Mouse (Mus musculus) CH12.LX (cell line): Measurements from ENCODE around the gene Cdh13. TPM values are rescaled to one million over a fixed set of nuclear protein-coding genes. Genes with fewer than 3 reads are reported as not detected.

Experiments
- DNase-seq: peaks from one replicate; pipeline ENCODE4 v3.0.0-alpha.2; 2013; ENCODE audit errors: extremely low read depth
- H3K27ac ChIP-seq: 2 replicates; pipeline ENCODE4 v1.5.1; 2012; ENCODE audit warnings: low read depth, mild to moderate bottlenecking, control low read depth, moderate library complexity; ENCODE audit not compliant: insufficient read depth
- H3K27me3 ChIP-seq: replicated peaks from 2 replicates; pipeline ENCODE3; 2012; ENCODE audit warnings: inconsistent platforms
- H3K36me3 ChIP-seq, 2 experiments: replicated peaks in 1 of 2; 2 replicates each; pipeline versions ENCODE3 to v1.6.1; 2012; ENCODE audit warnings: inconsistent platforms in 1 of 2, low read length in 1 of 2, mild to moderate bottlenecking in 1 of 2, mixed read lengths in 1 of 2, moderate library complexity in 1 of 2; ENCODE audit not compliant: control insufficient read depth in 1 of 2, insufficient read depth in 1 of 2
- H3K4me1 ChIP-seq, 2 experiments: 2 replicates each; pipeline ENCODE4 v1.6.1; 2012; ENCODE audit warnings: inconsistent platforms in 1 of 2, moderate library complexity in 1 of 2; ENCODE audit not compliant: insufficient read depth in 2 of 2, control insufficient read depth in 1 of 2
- H3K4me2 ChIP-seq: 2 replicates; pipeline ENCODE4 v1.6.1; 2012; ENCODE audit warnings: low read depth, mild to moderate bottlenecking, control low read depth; ENCODE audit not compliant: poor library complexity, insufficient read depth, severe bottlenecking
- H3K4me3 ChIP-seq, 3 experiments: fragments of 150-350 bp in 1 of 3; sonication (generic) in 1 of 3; replicated peaks in 1 of 3; 2 replicates each; pipeline versions ENCODE3 to v1.5.1; 2011 to 2012; ENCODE audit warnings: low read depth in 2 of 3, low read length in 2 of 3, mild to moderate bottlenecking in 2 of 3, moderate library complexity in 2 of 3, control low read depth in 1 of 3, improper control_type of control experiment in 1 of 3, inconsistent platforms in 1 of 3, mixed read lengths in 1 of 3; ENCODE audit not compliant: poor library complexity in 1 of 3
- H3K79me2 ChIP-seq: replicated peaks from 2 replicates; pipeline ENCODE4 v1.6.1; 2012; ENCODE audit warnings: mild to moderate bottlenecking, moderate library complexity; ENCODE audit not compliant: control insufficient read depth, poor library complexity, insufficient read depth, severe bottlenecking; ENCODE audit errors: extremely low read depth
- H3K9ac ChIP-seq: 2 replicates; pipeline ENCODE4 v1.6.1; 2012; ENCODE audit warnings: low read depth, mild to moderate bottlenecking, control low read depth, moderate library complexity; ENCODE audit not compliant: insufficient read depth
- H3K9me3 ChIP-seq: replicated peaks from 2 replicates; pipeline ENCODE3; 2012; ENCODE audit warnings: low read length, inconsistent platforms, mixed read lengths
- CTCF ChIP-seq, 2 experiments: IDR thresholded peaks in 1 of 2; conservative IDR thresholded peaks in 1 of 2; 2 replicates each; pipeline ENCODE4 v1.5.1; 2011 to 2012; ENCODE audit warnings: low read depth in 2 of 2, low read length in 2 of 2, improper control_type of control experiment in 1 of 2, inconsistent platforms in 1 of 2, mild to moderate bottlenecking in 1 of 2, moderate library complexity in 1 of 2
- E2F4 ChIP-seq: IDR thresholded peaks from 2 replicates; pipeline ENCODE4 v1.6.1; 2011; ENCODE audit warnings: low read depth, low read length, improper control_type of control experiment; ENCODE audit not compliant: insufficient replicate concordance
- ELF1 ChIP-seq: IDR thresholded peaks from 2 replicates; pipeline ENCODE4 v1.6.1; 2014; ENCODE audit warnings: low read depth, mild to moderate bottlenecking, inconsistent platforms, low read length, improper control_type of control experiment
- GABPA ChIP-seq: IDR thresholded peaks from 2 replicates; pipeline ENCODE4 v1.6.1; 2012; ENCODE audit warnings: low read depth, low read length, improper control_type of control experiment, inconsistent platforms; ENCODE audit not compliant: insufficient replicate concordance
- HCFC1 ChIP-seq: IDR thresholded peaks from 2 replicates; pipeline ENCODE4 v1.6.1; 2012; ENCODE audit warnings: low read depth, mild to moderate bottlenecking, inconsistent platforms, low read length, improper control_type of control experiment
- MAFK ChIP-seq: IDR thresholded peaks from 2 replicates; pipeline ENCODE4 v1.6.1; 2011; ENCODE audit warnings: low read length, improper control_type of control experiment; ENCODE audit not compliant: insufficient replicate concordance
- MAX ChIP-seq: IDR thresholded peaks from 2 replicates; pipeline ENCODE4 v1.6.1; 2011; ENCODE audit warnings: low read length, improper control_type of control experiment
- MAZ ChIP-seq: IDR thresholded peaks from 2 replicates; pipeline ENCODE4 v1.6.1; 2012; ENCODE audit warnings: low read depth, mild to moderate bottlenecking, inconsistent platforms, low read length, improper control_type of control experiment, moderate library complexity
- MXI1 ChIP-seq: IDR thresholded peaks from 2 replicates; pipeline ENCODE4 v1.6.1; 2011; ENCODE audit warnings: mild to moderate bottlenecking, low read depth, low read length, improper control_type of control experiment
- PAX5 ChIP-seq: IDR thresholded peaks from 2 replicates; pipeline ENCODE4 v1.6.1; 2012; ENCODE audit warnings: low read length, inconsistent platforms, mixed read lengths
- POLR2AphosphoS2 ChIP-seq: IDR thresholded peaks from 2 replicates; pipeline ENCODE4 v1.6.1; 2011; ENCODE audit warnings: low read depth, low read length, improper control_type of control experiment
- RAD21 ChIP-seq: IDR thresholded peaks from 2 replicates; pipeline ENCODE4 v1.6.1; 2011; ENCODE audit warnings: low read depth, mild to moderate bottlenecking, low read length, improper control_type of control experiment, moderate library complexity
- RCOR1 ChIP-seq: conservative IDR thresholded peaks from 2 replicates; pipeline ENCODE4 v1.6.1; 2012; ENCODE audit warnings: low read depth, mild to moderate bottlenecking, inconsistent platforms, low read length, improper control_type of control experiment
- TBP ChIP-seq: conservative IDR thresholded peaks from 2 replicates; pipeline ENCODE4 v1.6.1; 2011; ENCODE audit warnings: low read depth, low read length, improper control_type of control experiment
- USF1 ChIP-seq: IDR thresholded peaks from 2 replicates; pipeline ENCODE4 v1.6.1; 2014; ENCODE audit warnings: low read depth, mild to moderate bottlenecking, inconsistent platforms, low read length, improper control_type of control experiment
- USF2 ChIP-seq: conservative IDR thresholded peaks from 2 replicates; pipeline ENCODE4 v1.6.1; 2011; ENCODE audit warnings: low read depth, low read length, improper control_type of control experiment
- ZMIZ1 ChIP-seq: IDR thresholded peaks from 2 replicates; pipeline ENCODE4 v1.6.1; 2012; ENCODE audit warnings: low read depth, mild to moderate bottlenecking, inconsistent platforms, low read length, improper control_type of control experiment
- dilution Hi-C: fragments of 300-500 bp; cut with MboI; formaldehyde crosslinking; loops from 2 replicates; pipeline ENCODE4 v1.14.3; 2020; ENCODE audit warnings: low sequenced_read_pairs; ENCODE audit not compliant: extremely low pct_unique_long_range_greater_than_20kb, extremely low pct_ligation_motif_present
- in situ Hi-C: fragments of 300-500 bp; cut with MboI; formaldehyde crosslinking; loops from 3 replicates; pipeline ENCODE4 v1.14.3; 2019; ENCODE audit warnings: low sequenced_read_pairs, low pct_ligation_motif_present, low pct_unique_long_range_greater_than_20kb, mixed read lengths
- polyA plus RNA-seq: library from polyadenylated mRNA; unstranded; fragments of >175 nt; gene quantifications from 2 replicates; pipeline ENCODE4 v1.2.1, GENCODE M21; 2012; ENCODE audit warnings: low read depth; ENCODE audit not compliant: insufficient read length
- total RNA-seq, 2 experiments: library from RNA; depleted of rRNA; stranded (reverse); fragments of 300-350 nt in 1 of 2; fragments of >200 nt in 1 of 2; gene quantifications; 2 replicates each; pipeline ENCODE4 v1.2.3; 2012 to 2014

The Cdh13 gene
- total and polyA plus RNA-seq, 3 experiments: not detected

GRCm38 (mm10) chr8:119064523-119064922 lies 781.0 kb downstream of the Cdh13 start:
- H3K4me1 ChIP-seq: no peaks in the 10 kb centered on the region
- H3K4me2 ChIP-seq: no peak overlapping the region
- H3K27me3 ChIP-seq: no peaks in the 10 kb centered on the region
- no peaks in the 10 kb centered on the region for H3K79me2 ChIP-seq
- H3K9me3 ChIP-seq: peaks cover 82% of the 10 kb centered on the region
- H3K9ac ChIP-seq: no peak overlapping the region
- in situ Hi-C loops (no loop called here), dilution Hi-C loops (no loop called here)
- TF ChIP-seq RAD21: peak; percentile 23
- no peak for TF ChIP-seq HCFC1
- TF ChIP-seq RCOR1: no peak
- no peak for TF ChIP-seq MAZ
- TF ChIP-seq CTCF (conservative IDR thresholded peaks at IDR 0.05 in 1 of 2, IDR thresholded peaks at IDR 0.05 in 1 of 2; ENCODE audit: low read depth in 2 of 2, low read length in 2 of 2): peak in 1 of 2 experiments; percentile 30; a peak in 2 of 4 replicates
- H3K4me3 ChIP-seq: no peak overlapping the region
- DNase-seq: no peak
- no peak overlapping the region for H3K27ac ChIP-seq
- H3K36me3 ChIP-seq: no peaks in the 10 kb centered on the region

GRCm38 (mm10) chr8:119072291-119072690 lies 788.8 kb downstream of the Cdh13 start:
- Histone ChIP-seq H3K4me3 (no peak overlapping the region), H3K9me3 (peaks cover 85% of the 10 kb centered on the region), H3K4me1 (no peaks in the 10 kb centered on the region), H3K27ac (no peak overlapping the region), H3K79me2 (no peaks in the 10 kb centered on the region), H3K4me2 (no peak overlapping the region), H3K9ac (no peak overlapping the region), H3K27me3 (no peaks in the 10 kb centered on the region), H3K36me3 (no peaks in the 10 kb centered on the region)
- dilution Hi-C loops: no loop called here
- no peak for DNase-seq
- TF ChIP-seq MAZ (no peak), USF2 (no peak), TBP (no peak), ELF1 (no peak), RCOR1 (no peak), ZMIZ1 (no peak), POLR2AphosphoS2 (no peak), PAX5 (no peak), E2F4 (no peak), GABPA (no peak), USF1 (no peak), MAX (no peak), MXI1 (no peak), MAFK (no peak)
- in situ Hi-C loops: no loop called here
